Mouse (Mus musculus): ENCODE data around the gene Kctd3. TPM values are rescaled to one million over a fixed set of nuclear protein-coding genes. Genes with fewer than 3 reads are reported as not detected.

Gene Kctd3
- polyA plus RNA-seq, 1 experiment, result 4.4 TPM

- Histone ChIP-seq H3K4me3 (replicated peaks) (no peak overlapping the region), H3K9me3 (ENCODE audit: control insufficient read depth, low read length) (no peaks in the 10 kb centered on the region), H3K36me3 (ENCODE audit: control insufficient read depth) (no peaks in the 10 kb centered on the region), H3K4me1 (ENCODE audit: control insufficient read depth) (peaks cover 23% of the 10 kb centered on the region), H3K27me3 (ENCODE audit: control insufficient read depth) (peaks cover 4% of the 10 kb centered on the region)
- TF ChIP-seq TAL1 (IDR thresholded peaks at IDR 0.05; ENCODE audit: low read length) (no peak), GATA1 (IDR thresholded peaks at IDR 0.05; ENCODE audit: low read length) (no peak)
These were observed 59.8 kb downstream of the Kctd3 start for GRCm38 (mm10) chr1:188947794-188948193.

- Histone ChIP-seq H3K9me3 (ENCODE audit: control insufficient read depth, low read length) (no peaks in the 10 kb centered on the region), H3K4me3 (replicated peaks) (no peak overlapping the region), H3K4me1 (ENCODE audit: control insufficient read depth) (peaks cover 23% of the 10 kb centered on the region), H3K27me3 (ENCODE audit: control insufficient read depth) (peaks cover 4% of the 10 kb centered on the region), H3K36me3 (ENCODE audit: control insufficient read depth) (no peaks in the 10 kb centered on the region)
- TF ChIP-seq TAL1 (IDR thresholded peaks at IDR 0.05; ENCODE audit: low read length) (no peak), GATA1 (IDR thresholded peaks at IDR 0.05; ENCODE audit: low read length) (no peak)
These were observed 60.8 kb downstream of the Kctd3 start for GRCm38 (mm10) chr1:188946849-188947248.

GRCm38 (mm10) chr1:188945326-188945725 lies 62.3 kb downstream of the Kctd3 start:
- Histone ChIP-seq H3K36me3 (ENCODE audit: control insufficient read depth) (no peaks in the 10 kb centered on the region), H3K9me3 (ENCODE audit: control insufficient read depth, low read length) (no peaks in the 10 kb centered on the region), H3K4me1 (ENCODE audit: control insufficient read depth) (peaks cover 23% of the 10 kb centered on the region), H3K4me3 (replicated peaks) (no peak overlapping the region), H3K27me3 (ENCODE audit: control insufficient read depth) (peaks cover 4% of the 10 kb centered on the region)
- TF ChIP-seq GATA1 (IDR thresholded peaks at IDR 0.05; ENCODE audit: low read length) (no peak), TAL1 (IDR thresholded peaks at IDR 0.05; ENCODE audit: low read length) (no peak)

- H3K9me3 ChIP-seq (ENCODE audit: control insufficient read depth, low read length), result peaks cover 3% of the 10 kb centered on the region; the same call in 1 of the 2 replicates
- H3K36me3 ChIP-seq (ENCODE audit: control insufficient read depth), result no peaks in the 10 kb centered on the region
- TF ChIP-seq TAL1 (IDR thresholded peaks at IDR 0.05; ENCODE audit: low read length) (no peak), GATA1 (IDR thresholded peaks at IDR 0.05; ENCODE audit: low read length) (no peak)
- H3K4me1 ChIP-seq (ENCODE audit: control insufficient read depth), result peaks cover 5% of the 10 kb centered on the region
- no peaks in the 10 kb centered on the region for H3K27me3 ChIP-seq (ENCODE audit: control insufficient read depth)
- H3K4me3 ChIP-seq (replicated peaks), result no peak overlapping the region
These were observed 70.3 kb downstream of the Kctd3 start for GRCm38 (mm10) chr1:188937246-188937780.
